Mouse (Mus musculus): ENCODE measurements around the gene Camkmt.

Camkmt gene

DNA sequence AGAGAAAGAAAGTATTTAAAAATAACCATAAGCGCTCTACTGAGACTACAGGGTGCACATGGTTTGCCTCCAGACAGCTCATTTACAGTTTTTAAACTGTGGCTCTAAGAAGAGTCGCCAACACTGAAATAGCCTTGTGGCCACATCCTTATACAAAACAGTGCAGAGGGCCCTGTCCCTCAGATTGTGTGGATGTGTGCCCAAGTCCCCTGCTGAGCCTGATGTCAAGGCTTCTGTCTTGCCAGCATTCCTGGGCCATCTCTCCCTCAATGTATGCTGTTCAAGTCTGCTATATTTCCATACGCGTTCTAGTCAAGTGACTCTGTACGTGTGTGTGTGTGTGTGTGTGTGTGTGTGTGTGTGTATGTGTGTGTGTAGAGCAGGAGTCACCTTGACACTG lies 201.2 kb downstream of the Camkmt start:
- in situ Hi-C loops (cut with MboI): no loop called here

DNA sequence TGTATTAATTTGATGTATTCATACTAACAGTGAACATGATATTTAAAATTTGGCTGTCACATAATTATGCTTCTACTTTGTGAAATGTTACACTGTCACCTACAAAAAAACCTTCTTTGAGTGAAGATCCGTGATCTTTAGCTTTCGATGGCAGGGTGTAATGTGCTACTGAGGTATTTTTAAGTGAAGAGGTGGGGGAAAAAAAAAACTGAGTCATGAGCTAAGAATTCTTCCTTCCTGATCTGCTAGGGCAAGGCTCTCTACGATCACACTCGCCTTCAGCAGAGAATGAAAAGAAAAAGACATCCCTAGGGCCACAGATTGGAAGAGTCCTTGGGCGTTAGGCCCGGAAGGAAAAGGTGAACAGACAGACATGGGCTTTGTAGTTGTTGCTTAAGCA lies 201.9 kb downstream of the Camkmt start:
- in situ Hi-C loops (cut with MboI): no loop called here

DNA sequence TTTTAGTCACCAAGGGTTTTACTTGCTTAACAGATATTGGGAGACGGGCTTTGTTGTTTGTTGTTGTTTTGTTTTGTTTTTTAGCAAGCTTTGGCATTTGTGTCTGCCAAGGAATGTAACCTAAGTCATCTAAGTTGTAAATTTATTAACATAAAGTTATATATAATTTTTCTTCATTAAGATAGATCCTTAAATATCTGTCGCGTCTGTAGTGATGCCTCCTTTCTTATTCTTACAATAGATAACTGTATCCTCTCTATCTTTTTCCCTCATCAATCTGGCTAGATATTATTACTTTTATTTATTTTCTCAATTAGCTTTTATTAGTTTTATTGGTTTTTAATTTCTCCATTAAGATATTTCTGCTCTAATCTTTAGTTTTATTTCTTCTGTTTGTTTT lies 213.3 kb downstream of the Camkmt start:
- in situ Hi-C loops (cut with MboI): no loop called here

DNA sequence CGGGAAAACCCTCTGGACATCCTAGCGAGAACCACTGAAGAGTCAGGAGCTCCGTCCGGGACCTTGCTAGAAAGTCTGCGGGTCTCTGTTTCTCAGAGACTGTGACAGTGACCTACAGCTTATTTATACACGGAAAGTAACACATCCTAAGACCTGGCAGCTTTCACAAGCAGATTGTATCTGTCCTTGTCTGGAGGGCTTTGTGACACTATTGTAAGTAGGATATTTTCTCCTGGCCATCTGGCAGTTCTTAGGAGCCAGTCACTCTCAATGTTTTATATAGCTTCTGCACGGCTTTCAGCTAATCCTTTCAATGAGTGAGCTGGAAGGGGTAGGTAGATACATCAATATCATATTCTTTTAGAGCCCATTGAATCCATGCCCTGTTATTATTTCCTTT lies 218.2 kb downstream of the Camkmt start:
- in situ Hi-C loops (cut with MboI): no loop called here

DNA sequence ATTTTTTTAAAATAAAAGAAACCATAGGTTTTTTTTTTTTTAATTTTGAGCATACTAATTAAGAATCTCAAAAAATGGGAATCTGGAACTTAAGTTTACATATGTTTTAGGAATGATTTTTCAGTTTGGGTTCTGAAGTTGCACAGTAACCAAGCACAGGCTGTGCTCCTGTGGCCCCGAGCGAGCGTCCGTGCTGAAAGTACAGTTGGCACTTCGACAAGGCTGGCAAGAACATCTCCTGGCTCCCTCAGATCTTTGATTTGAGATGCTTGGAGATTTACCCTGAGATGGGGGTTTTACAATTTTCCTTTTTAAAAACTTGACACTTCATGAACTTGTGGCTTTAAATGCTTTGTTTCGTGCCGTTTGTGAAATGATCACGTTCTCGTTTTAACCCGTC lies 218.7 kb downstream of the Camkmt start:
- in situ Hi-C loops (cut with MboI): no loop called here

DNA sequence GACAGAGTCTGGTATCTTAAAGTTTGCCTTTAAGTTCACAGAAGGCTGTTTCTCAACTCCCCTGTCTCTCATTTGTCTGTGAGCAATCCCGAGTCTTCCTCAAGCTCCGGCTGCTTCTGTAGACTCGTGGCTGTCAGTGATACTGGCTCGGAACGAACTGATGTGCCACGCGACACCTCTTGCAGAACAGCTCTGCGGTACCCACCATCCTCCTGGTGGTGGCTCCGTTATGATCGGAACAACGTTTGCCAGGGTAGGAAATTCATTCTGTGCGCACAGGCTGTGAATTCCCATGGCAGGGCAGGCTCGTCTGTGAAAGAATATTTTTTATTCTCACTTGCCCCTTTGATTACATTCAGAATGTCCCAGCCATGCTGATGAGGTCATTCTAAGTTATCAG lies 221.0 kb downstream of the Camkmt start:
- in situ Hi-C loops (cut with MboI): no loop called here

DNA sequence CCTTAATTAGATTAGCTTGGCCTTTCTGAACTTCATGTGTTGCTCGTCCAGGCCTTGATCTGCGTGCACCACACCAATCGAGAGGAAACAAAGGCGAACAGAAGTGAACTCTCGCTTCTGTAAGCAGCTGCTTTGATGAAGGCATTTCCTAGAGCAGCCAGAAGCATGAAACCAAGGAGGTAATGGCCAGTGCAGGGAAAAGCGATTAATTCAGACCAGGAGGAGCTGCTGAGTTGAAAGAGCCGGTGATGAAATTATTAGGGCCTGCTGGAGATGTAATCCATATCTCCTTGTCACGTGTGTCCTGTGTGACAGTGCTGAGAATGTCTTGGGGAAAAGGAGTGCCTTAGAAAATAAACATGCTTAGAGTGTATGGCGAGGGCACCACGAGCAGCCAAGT lies 228.0 kb downstream of the Camkmt start:
- in situ Hi-C loops (cut with MboI): no loop called here

DNA sequence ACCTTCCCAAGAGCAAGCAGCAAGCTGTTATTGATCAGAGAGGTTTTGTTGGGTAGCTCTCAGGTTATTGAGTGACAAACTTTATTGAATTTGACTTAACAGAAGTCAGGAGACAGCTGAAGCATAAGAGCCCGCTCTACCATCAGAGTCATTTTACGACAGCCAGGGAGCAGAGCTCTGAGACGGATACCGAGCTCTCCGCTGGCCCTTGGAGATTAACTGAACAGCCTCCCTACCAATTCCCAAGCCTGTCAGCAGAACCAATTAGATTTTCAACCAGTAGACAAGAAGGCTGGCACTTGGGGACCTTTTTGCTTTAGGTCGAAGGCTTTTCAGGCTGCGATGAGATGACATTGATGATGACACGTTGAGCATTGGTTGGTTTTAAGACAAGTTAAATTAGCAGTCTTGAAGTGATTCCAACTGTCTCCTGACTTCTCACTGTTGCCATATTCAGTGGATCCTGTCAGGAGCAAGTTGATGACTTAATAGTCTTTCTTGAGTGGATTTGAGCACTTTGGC lies 229.5 kb downstream of the Camkmt start:
- in situ Hi-C loops (cut with MboI): no loop called here

DNA sequence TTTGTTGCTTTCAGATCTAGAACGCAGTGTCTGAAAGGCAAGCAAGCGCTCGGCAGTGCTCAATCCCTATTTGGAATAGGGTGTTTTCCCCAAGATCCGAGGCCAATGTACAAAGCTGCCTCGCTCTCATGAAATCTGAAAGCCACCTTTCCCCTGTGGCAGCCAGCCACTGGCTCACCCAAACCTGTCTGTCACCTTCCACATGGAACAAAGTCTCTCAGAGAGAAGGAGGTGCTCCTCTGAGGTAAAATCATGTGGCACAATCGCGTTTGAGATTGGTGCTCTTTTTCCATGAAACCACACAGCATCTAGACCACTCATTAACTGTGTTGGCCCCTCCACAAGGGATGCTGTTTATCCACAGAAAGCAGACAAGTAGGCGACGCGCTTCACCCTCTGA lies 238.5 kb downstream of the Camkmt start:
- in situ Hi-C loops (cut with MboI): no loop called here

DNA sequence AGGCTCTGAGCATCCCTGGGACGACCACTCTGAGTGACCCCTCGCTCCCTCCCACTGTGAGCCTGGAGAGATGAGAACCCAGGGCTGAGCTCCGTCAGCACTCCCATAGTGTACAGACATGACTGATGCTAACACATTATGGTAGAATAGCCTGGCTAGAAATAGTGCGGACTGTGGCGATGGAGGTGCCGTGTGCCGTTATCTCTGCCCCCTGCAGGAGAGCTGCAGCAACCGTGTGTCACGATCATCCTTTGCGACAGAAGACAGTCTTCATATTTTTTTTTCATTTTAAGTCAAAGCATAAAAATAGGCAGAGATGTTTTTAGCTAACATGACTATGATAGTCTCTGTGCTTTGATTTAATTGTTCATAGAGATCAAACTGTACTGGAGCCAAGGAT lies 245.1 kb downstream of the Camkmt start:
- in situ Hi-C loops (cut with MboI): no loop called here

DNA sequence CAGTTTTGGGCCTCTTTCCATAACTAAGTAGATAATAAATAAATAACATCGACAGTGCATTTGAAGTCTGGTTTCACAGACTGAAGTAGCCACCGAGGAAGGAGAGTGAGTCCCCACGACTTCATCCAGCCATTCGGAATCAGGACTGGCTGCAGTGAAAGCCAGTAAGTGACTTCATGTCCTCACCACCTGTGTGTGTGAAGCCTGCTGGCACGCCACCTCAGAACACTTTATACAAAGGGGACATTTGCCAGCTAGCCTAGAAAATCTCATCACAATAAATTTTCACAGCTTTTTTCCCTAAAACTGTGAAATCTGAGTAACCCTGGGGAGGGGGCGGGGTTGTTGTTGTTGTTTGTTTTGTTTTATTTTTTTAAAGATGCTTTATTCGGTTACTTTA lies 247.3 kb downstream of the Camkmt start:
- in situ Hi-C loops (cut with MboI): no loop called here

DNA sequence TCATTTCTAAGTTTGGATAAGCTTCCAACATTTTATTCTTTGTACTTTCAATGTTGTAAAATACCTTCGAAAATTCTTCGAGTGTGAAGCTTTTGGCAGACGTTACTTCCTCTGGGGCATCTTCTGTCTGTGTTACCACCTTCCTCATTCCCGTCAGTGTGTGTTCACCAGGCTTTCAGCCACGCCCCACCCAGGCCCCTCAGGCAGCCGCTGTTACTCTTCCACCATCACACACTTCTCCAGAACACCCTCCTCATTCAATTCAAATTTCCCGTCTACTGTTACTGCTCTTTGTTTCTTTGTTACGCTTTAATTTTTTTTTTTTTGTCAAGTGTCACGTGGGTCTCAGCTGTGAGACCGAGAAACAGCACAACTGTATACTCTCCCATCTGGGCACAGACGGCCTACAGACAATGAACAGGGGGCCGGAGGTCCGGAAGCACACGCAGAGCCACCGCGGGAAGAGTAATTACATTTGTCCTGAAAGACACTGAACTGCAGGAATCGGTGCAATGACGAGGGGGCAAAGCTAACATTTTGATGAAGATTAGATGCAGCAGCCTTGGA lies 250.9 kb downstream of the Camkmt start:
- in situ Hi-C loops (cut with MboI): no loop called here

DNA sequence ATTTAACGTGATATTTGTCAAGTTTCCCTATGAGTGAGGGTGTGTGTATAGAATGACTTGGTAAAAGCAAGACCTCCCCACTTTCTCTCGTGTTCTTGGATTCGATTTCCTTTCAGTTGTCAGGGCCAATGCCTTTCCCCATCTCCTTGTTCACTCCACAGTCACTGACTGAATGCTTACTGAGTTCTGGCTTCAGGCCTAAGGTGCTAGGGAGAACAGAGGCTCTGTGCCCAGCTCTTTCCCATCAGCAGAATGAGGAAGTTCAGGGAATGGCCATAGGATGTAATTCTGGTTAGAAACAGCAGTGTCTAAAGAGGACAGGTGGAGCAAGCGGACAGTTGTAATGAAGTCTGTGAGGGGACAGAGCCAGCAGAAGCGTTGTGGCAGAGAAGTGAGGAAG lies 252.1 kb downstream of the Camkmt start:
- in situ Hi-C loops (cut with MboI): no loop called here

DNA sequence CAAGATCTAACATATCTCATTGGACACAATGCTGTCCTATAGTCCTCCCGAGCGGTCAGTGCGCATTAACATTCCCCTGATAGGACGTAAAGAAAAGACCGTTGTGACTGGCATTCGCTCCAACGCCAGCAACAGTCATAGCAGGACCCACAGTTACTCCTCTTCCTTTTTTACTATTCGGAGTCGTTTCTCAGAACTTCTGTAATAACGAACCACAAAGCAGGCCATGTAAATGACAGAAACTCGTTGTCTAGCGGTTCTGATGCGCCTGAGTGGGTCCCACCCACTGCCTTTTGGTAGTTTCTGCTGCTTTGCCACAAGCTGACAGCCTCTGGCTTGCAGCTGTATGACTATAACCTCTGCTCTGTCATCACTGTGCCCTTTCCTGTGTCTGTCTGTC lies 253.1 kb downstream of the Camkmt start:
- in situ Hi-C loops (cut with MboI): no loop called here

DNA sequence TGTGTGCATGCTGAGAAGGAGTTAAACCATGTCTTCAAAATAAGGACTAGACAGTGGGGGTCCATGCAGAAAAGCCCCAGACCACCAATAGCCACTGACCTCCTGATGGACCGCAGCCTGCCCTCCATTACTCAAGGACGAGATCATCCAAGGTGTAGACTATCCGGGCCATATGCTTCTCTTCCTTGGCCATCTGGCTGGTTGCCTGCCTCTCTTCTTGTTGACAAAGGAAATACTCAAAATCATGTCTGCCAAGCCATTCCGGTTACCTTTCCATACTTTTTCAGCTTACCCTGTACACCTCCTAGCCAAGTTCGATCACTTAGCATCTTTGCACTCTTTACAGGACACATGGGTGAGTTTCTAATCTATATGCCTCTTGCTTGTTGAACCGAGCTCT lies 256.3 kb downstream of the Camkmt start:
- in situ Hi-C loops (cut with MboI): no loop called here

DNA sequence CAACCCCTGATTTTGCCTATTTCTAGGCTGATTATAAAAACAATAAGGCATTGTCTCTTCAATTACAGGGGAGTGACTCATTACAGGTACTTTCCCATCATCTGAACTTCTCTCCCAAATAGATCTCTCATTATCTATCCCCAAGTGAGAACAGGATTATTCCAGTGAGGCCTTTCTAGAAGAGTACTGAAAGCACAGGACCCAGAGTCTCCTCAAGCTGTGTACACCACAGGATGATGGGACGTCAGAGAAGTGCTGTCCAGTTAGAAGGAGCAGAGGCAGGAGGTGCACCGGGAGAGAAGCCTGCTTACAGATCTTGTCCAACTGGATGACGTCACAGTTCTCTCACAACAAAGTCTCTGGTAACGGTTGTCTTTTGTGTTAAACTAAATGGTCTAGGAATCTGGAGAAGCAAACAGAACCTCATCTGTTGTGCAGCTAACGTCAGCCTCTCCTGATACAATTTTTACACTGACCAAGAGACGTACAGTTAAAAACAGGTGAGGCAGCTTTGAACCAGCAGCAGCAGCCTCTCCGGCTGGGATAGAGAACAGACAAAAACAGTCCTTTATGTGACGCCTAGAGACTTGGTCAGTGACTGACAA lies 259.1 kb downstream of the Camkmt start:
- in situ Hi-C loops (cut with MboI): no loop called here

DNA sequence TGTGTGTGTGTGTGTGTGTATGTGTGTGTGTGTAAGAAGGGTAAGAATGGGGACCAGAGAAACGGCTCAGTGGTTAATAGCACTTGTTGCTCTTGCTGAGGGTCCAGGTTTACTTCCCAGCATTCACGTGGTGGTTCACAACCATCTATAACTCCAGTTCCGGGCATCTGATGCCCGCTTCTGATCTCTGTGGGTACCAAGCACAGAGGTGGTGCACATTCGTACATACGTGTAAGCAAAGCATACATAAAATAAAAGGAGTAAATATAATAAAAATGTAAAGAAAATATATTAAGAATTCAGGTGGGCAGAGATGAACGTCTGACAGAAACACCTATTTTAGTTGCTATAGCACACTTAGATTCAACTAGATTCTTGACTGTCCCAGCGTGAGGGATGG lies 260.9 kb downstream of the Camkmt start:
- in situ Hi-C loops (cut with MboI): no loop called here

DNA sequence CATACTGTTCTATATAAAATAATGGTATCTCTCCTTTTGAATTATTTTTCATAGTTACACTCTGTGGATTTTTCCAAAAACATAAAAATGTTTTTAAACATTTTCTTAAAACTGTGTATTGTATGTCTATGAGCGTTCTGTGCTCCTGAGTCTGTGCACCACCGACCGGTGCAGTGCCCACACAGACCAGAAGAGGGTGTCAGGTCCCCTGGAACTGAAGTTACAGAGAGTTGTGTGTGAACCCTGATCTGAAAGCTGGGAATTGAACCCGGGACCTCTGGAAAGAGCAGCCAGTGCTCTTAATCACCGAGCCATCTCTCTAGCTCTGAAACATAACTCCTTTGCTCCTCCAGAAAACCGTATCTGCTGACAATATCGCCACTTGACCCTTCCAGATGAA lies 262.4 kb downstream of the Camkmt start:
- in situ Hi-C loops (cut with MboI): no loop called here

DNA sequence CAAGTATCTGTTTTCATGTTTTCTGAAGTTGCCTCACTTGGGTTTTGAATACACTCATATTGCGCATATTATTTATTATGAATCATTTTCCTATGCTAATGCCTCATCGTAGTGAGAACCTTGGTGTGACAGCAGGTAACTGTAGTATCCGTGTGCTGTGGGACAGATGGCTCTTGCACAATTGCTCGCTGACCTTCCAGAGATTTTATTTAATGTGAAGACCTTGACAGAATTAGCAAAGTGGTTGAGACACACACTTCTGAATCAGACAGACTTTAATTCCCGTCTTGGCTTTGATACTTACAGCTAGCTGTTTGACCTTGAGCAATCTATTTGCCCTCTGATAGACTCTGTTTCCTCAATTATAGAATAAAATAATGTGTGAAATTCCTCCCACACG lies 262.8 kb downstream of the Camkmt start:
- in situ Hi-C loops (cut with MboI): no loop called here

DNA sequence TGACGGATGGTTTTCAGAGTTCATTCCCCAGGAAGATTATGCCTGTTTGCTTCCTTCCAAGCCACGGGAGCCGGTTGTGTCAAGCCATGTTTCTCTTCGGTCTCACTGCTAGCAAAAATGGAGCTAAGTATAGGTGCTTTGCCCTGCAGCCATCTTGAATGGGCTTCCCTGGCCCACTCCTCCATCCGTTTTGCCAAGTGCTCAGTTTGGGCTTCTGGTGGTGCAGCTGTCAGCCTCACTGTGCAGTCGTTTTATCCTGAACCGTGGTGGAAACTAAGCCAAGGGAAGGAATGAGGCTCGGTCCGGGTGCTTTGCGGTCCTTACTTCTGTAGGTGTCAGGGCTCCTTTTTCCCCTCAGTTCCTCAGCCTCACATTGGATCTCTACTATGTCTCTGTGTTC lies 263.3 kb downstream of the Camkmt start:
- in situ Hi-C loops (cut with MboI): no loop called here

DNA sequence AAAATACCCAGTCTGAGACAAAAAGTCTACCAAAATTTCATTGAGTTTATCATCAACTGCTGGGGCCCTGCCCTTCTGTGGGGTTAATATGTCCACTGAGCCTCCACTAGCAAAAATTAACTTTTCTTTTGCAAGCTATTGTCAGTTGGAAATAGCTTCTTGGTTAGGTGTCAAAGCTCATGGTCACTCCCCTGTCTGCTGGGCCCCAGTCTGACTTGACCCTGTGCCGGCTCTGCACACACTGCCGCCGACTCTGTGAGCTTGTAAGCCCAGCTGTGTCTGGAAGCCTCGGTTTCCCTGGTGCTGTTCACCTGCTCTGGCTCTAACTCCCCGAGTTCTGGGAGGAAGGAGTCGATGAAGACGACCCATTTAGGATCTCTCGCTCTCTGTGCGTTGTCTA lies 265.0 kb downstream of the Camkmt start:
- in situ Hi-C loops (cut with MboI): no loop called here

DNA sequence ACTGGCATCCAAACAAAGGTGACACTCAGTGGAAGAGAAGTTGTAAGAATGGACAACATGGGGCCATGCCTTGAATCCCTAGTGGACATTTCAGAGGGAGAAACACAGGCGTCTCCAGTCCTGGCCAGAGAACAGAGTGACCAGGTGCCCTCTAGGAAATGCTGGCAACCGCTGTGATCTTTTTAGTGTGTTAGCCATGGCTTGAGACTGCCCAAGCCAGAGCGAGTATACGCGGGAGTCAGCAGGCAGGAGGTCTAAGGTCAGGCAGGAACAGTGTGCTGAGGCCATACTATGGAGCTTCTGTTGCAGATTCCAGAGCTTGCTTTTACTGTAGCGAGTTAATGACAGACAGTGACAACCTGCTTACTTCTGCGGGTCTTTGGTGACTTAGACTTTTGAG lies 270.7 kb downstream of the Camkmt start:
- in situ Hi-C loops (cut with MboI): no loop called here

DNA sequence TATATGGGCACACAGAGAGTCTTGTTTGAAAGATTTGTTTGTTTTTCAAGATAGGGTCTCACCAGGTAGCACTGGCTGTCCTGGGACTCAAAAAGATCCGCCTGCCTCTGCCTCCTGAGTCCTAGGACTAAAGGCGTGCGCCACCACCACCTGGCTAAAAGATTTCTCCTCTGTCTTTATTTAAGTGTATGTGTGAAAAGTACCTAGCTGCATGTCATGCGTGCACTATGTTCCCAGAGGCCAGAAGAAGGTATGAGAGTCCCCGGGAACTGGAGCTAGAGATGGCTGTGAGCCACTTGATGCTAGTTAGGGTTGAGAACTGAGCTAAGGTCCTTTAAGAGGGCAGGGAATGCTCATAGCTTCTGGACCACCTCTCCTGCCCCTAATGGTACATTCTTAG lies 277.0 kb downstream of the Camkmt start:
- in situ Hi-C loops (cut with MboI): no loop called here

DNA sequence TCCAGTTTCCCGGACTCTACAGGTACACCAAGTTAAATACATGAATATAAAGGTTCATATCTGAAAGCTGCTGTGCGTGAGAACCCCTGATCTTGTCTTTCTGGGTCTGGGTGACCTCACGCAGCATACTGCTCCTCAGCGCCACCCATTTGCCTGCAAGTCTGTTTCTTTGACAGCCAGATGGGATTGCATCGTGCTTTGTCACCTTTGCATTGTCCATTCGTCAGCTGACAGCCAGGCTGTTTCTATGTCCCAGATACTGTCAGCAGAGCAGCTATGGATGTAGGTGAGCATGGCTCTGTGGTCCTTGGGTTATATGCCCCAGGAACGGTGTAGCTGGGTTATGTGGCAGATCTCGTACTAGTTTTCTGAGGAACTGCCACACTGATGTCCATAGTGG lies 278.4 kb downstream of the Camkmt start:
- in situ Hi-C loops (cut with MboI): no loop called here

Data from mature B cell (primary cell).